Mouse (Mus musculus) lung, postnatal 0 days (tissue): ENCODE measurements around the gene Ube3c.

ENCODE experiments used
- CTCF ChIP-seq: IDR thresholded peaks from 2 replicates; pipeline ENCODE4 v1.5.1; 2016; ENCODE audit warnings: antibody characterized with exemption, mild to moderate bottlenecking
- EP300 ChIP-seq: IDR thresholded peaks from 2 replicates; pipeline ENCODE4 v1.6.1; 2016; ENCODE audit warnings: antibody characterized with exemption, mild to moderate bottlenecking, control low read depth

- TF ChIP-seq CTCF (no peak), EP300 (no peak)
Measured at GRCm38 (mm10) chr5:29676445-29676844, 107.4 kb downstream of the Ube3c start.
